Mouse (Mus musculus) cerebellum, adult 9-10 months (tissue): Measurements from ENCODE around the gene Zfp804a.

ENCODE experiments used
- DNase-seq: peaks from one replicate; pipeline ENCODE4 v3.0.0; 2022

Gene Zfp804a

DNA sequence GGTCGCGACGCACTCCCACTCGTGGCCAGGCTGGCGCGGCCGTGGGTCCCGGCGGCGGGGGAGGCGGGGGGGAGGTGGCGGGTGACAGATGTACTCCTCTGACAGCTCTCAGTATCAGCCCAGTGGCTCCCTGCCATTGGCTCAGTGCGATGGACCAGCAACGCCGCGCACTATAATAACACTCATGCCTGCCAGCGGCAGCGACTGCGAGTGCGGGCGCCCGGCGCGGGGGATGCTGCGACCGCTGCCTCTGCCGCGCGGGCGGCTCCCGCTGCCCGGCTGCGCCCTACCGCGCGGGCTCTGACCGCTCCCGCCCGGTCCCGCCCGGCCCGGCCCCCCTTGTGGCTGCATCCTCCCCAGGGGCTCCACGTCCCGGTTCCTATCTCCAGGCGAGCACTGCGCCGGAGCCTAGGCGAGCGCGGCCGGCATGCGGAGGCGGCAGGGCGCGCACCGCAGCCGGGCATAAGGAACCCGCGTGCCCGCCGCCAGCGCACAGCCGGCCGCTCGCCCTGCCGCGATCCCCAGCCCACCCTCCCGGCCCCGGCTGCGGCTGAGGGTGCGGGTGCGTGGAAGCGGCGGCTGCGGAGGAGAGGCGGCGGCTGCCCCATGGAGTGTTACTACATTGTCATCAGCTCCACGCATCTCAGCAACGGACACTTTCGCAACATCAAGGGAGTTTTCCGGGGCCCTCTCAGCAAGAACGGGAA, at the start of gene Zfp804a:
Gene Zfp804a, plus strand, starts transcription at position 38 of the 707 bp plus-strand sequence.
- peak; percentile 79 for DNase-seq

- DNase-seq: peak; percentile 17
These were observed 1.4 kb upstream of the Zfp804a start for GRCm38 (mm10) chr2:82051635-82052034.

DNA sequence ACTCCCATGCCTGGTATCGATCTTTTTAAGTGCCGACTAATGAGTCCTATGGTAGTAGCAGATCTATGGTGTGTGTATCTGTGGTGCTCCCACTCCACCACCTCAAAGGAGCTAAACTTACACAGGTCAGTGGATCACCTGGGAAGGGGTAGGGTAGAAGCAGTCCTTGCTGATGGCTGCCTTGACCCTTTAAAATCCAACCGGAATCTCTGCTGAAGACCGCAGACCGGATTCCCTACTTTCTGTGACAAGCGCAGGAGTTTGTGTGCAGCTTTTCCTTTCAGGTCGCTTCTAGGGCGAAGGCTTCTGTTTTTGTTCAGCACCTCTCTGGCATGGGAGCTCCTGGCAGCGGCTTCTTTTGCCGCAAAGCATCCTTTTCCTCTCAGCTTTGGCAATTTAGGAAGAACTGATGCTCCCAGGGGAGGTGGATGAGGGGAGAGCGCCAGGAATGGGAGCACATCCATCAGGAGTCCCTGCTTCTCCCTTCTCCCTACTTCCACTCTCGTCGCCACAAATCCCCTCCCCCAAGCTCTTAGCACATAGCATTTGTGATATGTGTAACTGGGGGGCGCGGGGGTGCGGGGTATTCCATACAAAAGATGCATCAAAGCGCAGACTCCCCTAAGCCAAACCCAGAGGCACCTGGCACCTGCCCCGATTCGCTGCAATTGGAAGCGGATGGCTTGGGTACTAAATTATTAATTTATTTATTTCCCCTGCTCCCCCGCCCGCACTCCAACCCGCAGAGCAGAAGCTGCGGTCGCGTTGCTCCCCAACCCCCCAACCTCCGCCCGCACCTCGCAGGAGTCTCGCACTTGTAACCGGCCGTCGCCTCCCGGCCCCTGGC, 461 bp upstream of the Zfp804a start:
- DNase-seq: peak; percentile 79

DNA sequence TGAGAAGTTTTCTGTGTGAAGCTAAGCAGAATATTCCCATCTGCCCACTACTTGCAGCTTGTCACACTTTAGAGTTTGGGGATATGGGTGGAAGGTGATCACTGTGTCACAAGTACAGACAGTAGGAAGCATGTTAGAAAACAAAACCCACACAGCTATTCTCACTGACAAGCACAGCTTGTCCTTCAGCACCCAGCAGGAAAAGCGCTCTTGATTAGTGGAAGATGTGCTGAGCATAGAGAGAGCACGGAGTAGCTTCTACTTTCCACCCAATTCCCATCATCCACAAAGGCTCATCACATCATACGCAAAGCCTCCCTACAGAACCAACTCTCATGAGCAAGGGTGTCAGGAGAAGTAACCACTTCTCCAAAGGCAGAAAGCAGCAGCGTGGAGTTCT, 1.4 kb downstream of the Zfp804a start:
- DNase-seq: no peak

GRCm38 (mm10) chr2:82064671-82065070, 11.6 kb downstream of the Zfp804a start:
- peak; percentile 49 for DNase-seq

DNA sequence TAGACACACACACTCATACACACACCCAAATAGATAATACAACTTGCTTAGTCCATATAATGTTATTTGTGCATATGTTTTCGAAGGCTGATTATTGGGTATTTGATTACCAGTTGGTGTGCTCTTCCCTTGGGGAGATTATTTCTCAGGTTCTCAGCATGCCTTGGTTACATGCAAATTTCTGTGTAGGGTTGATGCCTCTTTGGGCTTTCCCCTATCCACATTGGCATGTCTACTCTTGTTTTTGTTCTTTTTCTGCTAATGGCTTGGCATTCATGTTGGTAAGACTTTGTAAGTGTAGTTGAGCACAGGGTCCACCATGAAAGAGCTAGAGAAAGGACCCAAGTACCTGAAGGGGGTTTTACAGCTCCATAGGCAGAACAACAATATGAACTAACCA, 14.9 kb downstream of the Zfp804a start:
- no peak for DNase-seq

- no peak for DNase-seq
These were observed 16.1 kb downstream of the Zfp804a start for GRCm38 (mm10) chr2:82069172-82069571.

GRCm38 (mm10) chr2:82076883-82077282, 23.9 kb downstream of the Zfp804a start:
- no peak for DNase-seq

- DNase-seq: no peak
These were observed 25.4 kb downstream of the Zfp804a start for GRCm38 (mm10) chr2:82078287-82078994.

DNA sequence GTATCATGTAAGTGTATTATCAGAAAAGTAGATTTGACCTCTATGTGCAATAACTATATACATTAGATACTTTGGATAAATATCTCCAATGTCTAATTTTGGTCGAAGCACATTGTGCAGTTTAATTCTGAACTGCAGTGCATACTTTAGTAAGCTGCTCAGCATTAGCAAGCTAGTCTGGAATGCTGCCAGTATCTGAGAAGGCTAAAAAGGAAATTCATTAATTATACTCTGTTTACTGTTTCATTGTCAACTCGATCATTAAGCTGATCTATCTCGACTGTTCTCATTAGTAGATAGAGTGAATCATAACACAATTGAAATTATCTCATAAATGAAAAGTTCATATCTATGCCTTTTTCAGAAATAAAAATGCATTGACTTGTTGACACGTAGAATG, 27.7 kb downstream of the Zfp804a start:
- DNase-seq: no peak

- DNase-seq: no peak
These were observed 60.1 kb downstream of the Zfp804a start for GRCm38 (mm10) chr2:82113148-82113547.

GRCm38 (mm10) chr2:82113650-82114049, 60.6 kb downstream of the Zfp804a start:
- DNase-seq: no peak

DNA sequence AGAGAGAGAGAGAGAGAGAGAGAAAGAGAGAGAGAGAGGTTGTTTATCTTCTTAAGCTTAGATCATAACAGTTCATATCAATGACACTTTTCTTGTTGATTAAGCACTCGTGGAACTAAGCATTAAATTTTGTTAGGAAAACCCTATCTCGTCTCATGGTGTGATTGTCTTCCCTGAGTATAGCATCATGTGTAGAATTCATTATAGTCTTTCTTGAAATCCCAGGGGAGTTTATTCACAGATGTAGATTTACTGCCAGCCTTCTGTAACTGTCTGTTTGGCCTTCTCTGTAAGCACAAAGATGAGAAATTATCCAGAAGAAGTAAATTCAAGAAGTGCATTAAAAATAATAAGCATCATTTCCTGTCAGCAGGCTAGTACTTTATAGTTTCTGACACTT, 66.6 kb downstream of the Zfp804a start:
- DNase-seq: no peak

GRCm38 (mm10) chr2:82178693-82179092, 125.7 kb downstream of the Zfp804a start:
- DNase-seq: no peak

DNA sequence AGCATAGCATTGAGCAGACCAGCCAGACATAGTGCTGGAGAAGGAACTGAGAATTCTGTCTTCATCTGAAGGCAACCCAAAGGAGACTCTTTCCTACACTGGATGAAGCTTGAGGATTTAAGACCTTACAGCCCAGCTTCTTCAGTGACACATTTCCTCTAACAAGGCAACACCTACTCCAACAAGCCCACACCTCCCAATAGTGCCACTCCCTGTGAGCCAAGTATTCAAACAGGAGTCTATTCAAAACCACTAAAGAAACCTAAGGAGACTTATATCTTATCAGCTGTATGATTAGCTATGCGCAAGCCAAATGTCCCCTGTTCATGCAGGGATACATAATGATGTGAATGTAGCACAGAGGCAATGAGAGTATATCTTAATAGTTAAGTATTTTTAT, 128.0 kb downstream of the Zfp804a start:
- no peak for DNase-seq

DNA sequence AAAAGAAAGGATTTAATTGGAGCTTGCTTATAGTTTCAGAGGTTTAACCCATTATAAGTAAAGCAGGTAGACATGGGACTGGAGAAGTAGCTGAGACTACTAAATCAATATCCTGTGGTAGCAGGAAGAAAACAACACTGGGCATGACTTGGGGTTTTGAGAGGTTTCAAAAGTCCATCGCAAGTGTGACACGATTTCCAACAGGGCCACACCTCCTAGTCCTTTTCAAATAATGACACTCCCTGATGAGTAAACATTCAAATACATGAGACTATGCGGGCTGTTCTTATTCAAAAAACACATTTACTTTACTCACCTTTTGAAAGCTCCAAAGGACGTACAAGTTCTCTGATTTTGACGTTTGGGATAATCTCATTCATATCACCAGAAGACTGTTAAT, 146.9 kb downstream of the Zfp804a start:
- DNase-seq: no peak

GRCm38 (mm10) chr2:82200616-82201015, 147.6 kb downstream of the Zfp804a start:
- no peak for DNase-seq

DNA sequence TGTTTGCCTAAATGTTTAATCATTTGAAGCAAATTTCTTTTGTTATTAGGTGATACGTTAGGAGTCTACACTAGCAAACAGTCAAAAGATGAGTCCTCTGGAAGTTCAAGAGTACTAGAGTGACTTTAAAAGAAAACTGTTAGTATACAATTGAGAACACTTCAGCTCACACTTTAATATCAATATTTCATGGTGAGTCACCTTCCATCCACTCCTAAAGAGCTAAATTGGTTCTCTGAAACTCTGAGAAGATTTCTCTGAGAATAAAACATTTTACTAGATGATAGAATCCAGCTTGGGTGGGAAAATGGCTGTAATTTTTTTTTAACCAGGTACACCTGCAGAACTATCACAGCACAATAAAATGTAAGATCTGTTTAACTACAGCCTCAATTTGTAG, 157.6 kb downstream of the Zfp804a start:
- no peak for DNase-seq

- no peak for DNase-seq
These were observed 158.9 kb downstream of the Zfp804a start for GRCm38 (mm10) chr2:82211972-82212371.

GRCm38 (mm10) chr2:82217873-82218272, 164.9 kb downstream of the Zfp804a start:
- no peak for DNase-seq

DNA sequence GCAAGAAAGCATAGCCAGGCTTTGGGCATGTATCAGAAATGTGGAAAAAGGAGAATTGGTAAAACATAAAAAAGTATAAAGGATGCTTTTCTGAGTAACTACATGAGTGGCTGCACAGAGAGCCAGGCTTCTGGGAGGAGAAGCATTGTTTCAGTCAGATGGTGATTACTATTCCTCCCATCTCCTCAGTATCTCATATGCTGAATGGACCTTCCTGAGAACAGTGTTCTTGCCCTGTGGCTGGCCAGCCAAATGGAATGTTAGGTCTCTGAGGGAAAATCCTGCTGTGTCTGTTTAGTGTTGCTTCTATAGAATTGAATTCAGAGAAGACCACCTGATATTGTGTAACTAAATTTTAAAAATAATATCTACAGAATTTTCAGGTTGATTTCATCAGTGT, 193.0 kb downstream of the Zfp804a start:
- DNase-seq: no peak

GRCm38 (mm10) chr2:82246902-82247522, 194.0 kb downstream of the Zfp804a start:
- DNase-seq: no peak

DNA sequence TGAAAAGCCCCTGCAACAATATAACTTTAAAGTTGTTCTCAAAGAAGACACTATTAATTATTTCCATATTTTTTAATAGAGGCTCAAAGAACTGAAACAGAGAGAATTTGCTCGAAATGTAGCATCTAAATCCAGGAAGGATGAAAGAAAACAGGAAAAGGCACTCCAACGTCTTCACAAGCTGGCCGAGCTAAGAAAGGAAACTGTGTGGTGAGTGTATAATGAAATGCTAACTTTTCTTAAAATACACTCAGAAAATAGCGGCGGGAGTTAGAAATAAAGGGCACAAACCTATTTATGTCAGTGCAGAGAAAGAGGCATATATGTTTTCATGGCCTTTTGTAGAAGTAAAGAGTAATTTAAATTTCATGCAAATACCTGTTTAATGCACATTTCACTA, 200.4 kb downstream of the Zfp804a start:
- DNase-seq: no peak
